Mouse (Mus musculus): ENCODE measurements around the gene Kirrel3.
A peak's percentile ranks its signal among the peaks of the same experiment; 100 is the strongest.

Kirrel3 gene

GRCm38 (mm10) chr9:34600326-34600725, 114.6 kb downstream of the Kirrel3 start:
- no peak for DNase-seq (ENCODE audit: low read depth, low spot score)

- DNase-seq (ENCODE audit: low read depth, low spot score) = no peak
These were observed 118.1 kb downstream of the Kirrel3 start for GRCm38 (mm10) chr9:34603750-34604149.

- no peak for DNase-seq (ENCODE audit: low read depth, low spot score)
These were observed 119.2 kb downstream of the Kirrel3 start for GRCm38 (mm10) chr9:34604931-34605330.

- no peak for DNase-seq (ENCODE audit: low read depth, low spot score)
These were observed 119.8 kb downstream of the Kirrel3 start for GRCm38 (mm10) chr9:34605486-34605885.

- DNase-seq (ENCODE audit: low read depth, low spot score) = no peak
These were observed 122.3 kb downstream of the Kirrel3 start for GRCm38 (mm10) chr9:34607976-34608375.

- DNase-seq (ENCODE audit: low read depth, low spot score) = no peak
These were observed 127.4 kb downstream of the Kirrel3 start for GRCm38 (mm10) chr9:34612886-34613769.

GRCm38 (mm10) chr9:34618099-34618498, 132.4 kb downstream of the Kirrel3 start:
- DNase-seq (ENCODE audit: low read depth, low spot score) = no peak

GRCm38 (mm10) chr9:34619913-34620312, 134.2 kb downstream of the Kirrel3 start:
- DNase-seq (ENCODE audit: low read depth, low spot score) = no peak

GRCm38 (mm10) chr9:34623526-34623925, 137.8 kb downstream of the Kirrel3 start:
- DNase-seq (ENCODE audit: low read depth, low spot score) = no peak

- DNase-seq (ENCODE audit: low read depth, low spot score) = no peak
These were observed 138.3 kb downstream of the Kirrel3 start for GRCm38 (mm10) chr9:34624021-34624420.

GRCm38 (mm10) chr9:34628841-34629240, 143.1 kb downstream of the Kirrel3 start:
- DNase-seq (ENCODE audit: low read depth, low spot score) = no peak

GRCm38 (mm10) chr9:34635696-34636095, 150.0 kb downstream of the Kirrel3 start:
- peak; percentile 38 for DNase-seq (ENCODE audit: low read depth, low spot score)

GRCm38 (mm10) chr9:34643917-34644316, 158.2 kb downstream of the Kirrel3 start:
- DNase-seq (ENCODE audit: low read depth, low spot score) = no peak

GRCm38 (mm10) chr9:34644392-34644791, 158.7 kb downstream of the Kirrel3 start:
- DNase-seq (ENCODE audit: low read depth, low spot score) = no peak

- DNase-seq (ENCODE audit: low read depth, low spot score) = no peak
These were observed 161.1 kb downstream of the Kirrel3 start for GRCm38 (mm10) chr9:34646831-34647230.

GRCm38 (mm10) chr9:34652278-34652677, 166.6 kb downstream of the Kirrel3 start:
- DNase-seq (ENCODE audit: low read depth, low spot score) = no peak

GRCm38 (mm10) chr9:34653141-34653540, 167.4 kb downstream of the Kirrel3 start:
- no peak for DNase-seq (ENCODE audit: low read depth, low spot score)

- no peak for DNase-seq (ENCODE audit: low read depth, low spot score)
These were observed 174.9 kb downstream of the Kirrel3 start for GRCm38 (mm10) chr9:34660566-34660965.

- no peak for DNase-seq (ENCODE audit: low read depth, low spot score)
These were observed 177.7 kb downstream of the Kirrel3 start for GRCm38 (mm10) chr9:34663412-34663811.

- no peak for DNase-seq (ENCODE audit: low read depth, low spot score)
These were observed 179.9 kb downstream of the Kirrel3 start for GRCm38 (mm10) chr9:34665361-34666129.

- no peak for DNase-seq (ENCODE audit: low read depth, low spot score)
These were observed 181.5 kb downstream of the Kirrel3 start for GRCm38 (mm10) chr9:34667182-34667581.

- no peak for DNase-seq (ENCODE audit: low read depth, low spot score)
These were observed 185.2 kb downstream of the Kirrel3 start for GRCm38 (mm10) chr9:34670906-34671305.

- no peak for DNase-seq (ENCODE audit: low read depth, low spot score)
These were observed 201.1 kb downstream of the Kirrel3 start for GRCm38 (mm10) chr9:34686798-34687197.

All from ES-CJ7 (cell line).